Mouse (Mus musculus) myocyte (in vitro differentiated cells): Measurements from ENCODE around the gene Sfswap.

ENCODE experiments used
- CEBPB ChIP-seq: IDR thresholded peaks from 2 replicates; pipeline ENCODE4 v1.6.1; 2011; ENCODE audit warnings: mild to moderate bottlenecking, moderate library complexity; ENCODE audit not compliant: poor library complexity, insufficient read depth, severe bottlenecking
- MAX ChIP-seq: IDR thresholded peaks from one replicate; pipeline ENCODE4 v1.6.1; 2011; ENCODE audit warnings: low read depth, mild to moderate bottlenecking, control low read depth
- MYOD1 ChIP-seq, 3 experiments: IDR thresholded peaks; one replicate each; pipeline ENCODE4 v1.6.1; 2011; ENCODE audit warnings: control low read depth in 2 of 3, low read depth in 2 of 3, mild to moderate bottlenecking in 2 of 3, moderate library complexity in 1 of 3; ENCODE audit not compliant: insufficient read length in 2 of 3, control insufficient read depth in 1 of 3
- MYOG ChIP-seq, 3 experiments: IDR thresholded peaks; one replicate each; pipeline ENCODE4 v1.6.1; 2011; ENCODE audit warnings: control low read depth in 2 of 3, low read depth in 2 of 3, mild to moderate bottlenecking in 2 of 3; ENCODE audit not compliant: insufficient read length in 2 of 3, control insufficient read depth in 1 of 3, insufficient read depth in 1 of 3
- POLR2A ChIP-seq: IDR thresholded peaks from one replicate; pipeline ENCODE4 v1.6.1; 2011; ENCODE audit warnings: low read depth, mild to moderate bottlenecking, control low read depth, moderate library complexity; ENCODE audit not compliant: insufficient read length
- USF1 ChIP-seq: IDR thresholded peaks from one replicate; pipeline ENCODE4 v1.6.1; 2011; ENCODE audit warnings: low read depth, mild to moderate bottlenecking, control low read depth, moderate library complexity

- TF ChIP-seq POLR2A (no peak), USF1 (no peak), MYOD1 (IDR thresholded peaks at IDR 0.05; ENCODE audit: control insufficient read depth in 1 of 3, insufficient read length in 2 of 3, low read depth in 2 of 3) (no peak), MYOG (IDR thresholded peaks at IDR 0.05; ENCODE audit: control insufficient read depth in 1 of 3, insufficient read depth in 1 of 3, insufficient read length in 2 of 3, low read depth in 2 of 3) (no peak), CEBPB (no peak), MAX (no peak)
These were observed 25.4 kb upstream of the Sfswap start for GRCm38 (mm10) chr5:129475532-129476045.
